Mouse (Mus musculus): ENCODE data around the gene Gm4792.

DNA sequence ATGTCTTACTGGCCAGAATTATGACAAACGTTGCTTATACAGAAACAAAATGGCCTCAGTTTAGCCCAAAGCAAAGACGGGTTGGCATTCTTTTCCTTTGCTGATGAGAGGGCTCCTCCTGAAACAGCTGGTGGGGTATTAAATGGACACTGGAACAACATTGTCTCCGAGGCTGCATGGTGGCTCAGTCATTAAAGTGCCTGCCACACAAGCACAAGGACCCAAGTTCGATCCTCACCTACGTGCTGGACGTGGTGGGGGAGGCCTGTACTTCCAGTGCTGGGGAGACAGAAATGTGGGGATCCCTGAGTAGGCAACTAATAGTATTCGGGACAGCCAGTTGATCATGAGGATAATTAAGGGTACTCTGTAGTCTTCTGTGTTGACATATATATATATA, 48.1 kb upstream of the Gm4792 start:
- TF ChIP-seq CTCF (IDR thresholded peaks at IDR 0.05; ENCODE audit: low read depth): no peak
- TF ChIP-seq EP300 (optimal IDR thresholded peaks at IDR 0.05): no peak

Measured in stomach, postnatal 0 days (tissue).